Mouse (Mus musculus) stomach, embryonic 15.5 days (tissue): ENCODE measurements around the gene Herc6. TPM values are rescaled to one million over a fixed set of nuclear protein-coding genes. Genes with fewer than 3 reads are reported as not detected.

Experiments
- ATAC-seq: fragments of 200-750 bp; cut with Nextera tagmentation; 2 replicates; pipeline ENCODE4 v1.8.0; 2017; ENCODE audit warnings: low read depth, moderate number of reproducible peaks, moderate TSS enrichment; ENCODE audit not compliant: insufficient read depth, low FRiP score
- H3K27ac ChIP-seq: fragments of 300-500 bp; sonication (generic); 2 replicates; pipeline ENCODE4 v1.5.1; 2015; ENCODE audit warnings: mild to moderate bottlenecking, inconsistent platforms
- H3K27me3 ChIP-seq: fragments of 300-500 bp; sonication (generic); replicated peaks from 2 replicates; pipeline ENCODE4 v1.6.1; 2015; ENCODE audit warnings: inconsistent platforms
- H3K36me3 ChIP-seq: fragments of 300-500 bp; sonication (generic); 2 replicates; pipeline ENCODE4 v1.6.1; 2015; ENCODE audit warnings: inconsistent platforms
- H3K4me1 ChIP-seq: fragments of 300-500 bp; sonication (generic); 2 replicates; pipeline ENCODE4 v1.6.1; 2015; ENCODE audit warnings: inconsistent platforms
- H3K4me2 ChIP-seq: fragments of 300-500 bp; sonication (generic); 2 replicates; pipeline ENCODE4 v1.6.1; 2015; ENCODE audit warnings: mild to moderate bottlenecking, inconsistent platforms
- H3K4me3 ChIP-seq: fragments of 300-500 bp; sonication (generic); replicated peaks from 2 replicates; pipeline ENCODE4 v1.5.1; 2015; ENCODE audit warnings: inconsistent platforms
- H3K9ac ChIP-seq: fragments of 300-500 bp; sonication (generic); 2 replicates; pipeline ENCODE4 v1.6.1; 2015; ENCODE audit warnings: inconsistent platforms
- H3K9me3 ChIP-seq: fragments of 300-500 bp; sonication (generic); 2 replicates; pipeline ENCODE4 v1.6.1; 2016; ENCODE audit warnings: inconsistent platforms
- whole genome bisulfite sequencing: fragments of 180-500 bp; shearing (Covaris S2); methylation state at CpG from one replicate; pipeline ENCODE4 v1.1.7; 2015; 5-methylcytosine and 5-hydroxymethylcytosine counted together
- polyA plus RNA-seq: library from polyadenylated mRNA; unstranded; fragments of >200 nt; fragmentation: Nextera tagmentation; extraction: Ambion mirVana; gene quantifications from 2 replicates; pipeline ENCODE4 v1.2.1, GENCODE M21; 2015

Herc6 gene
- polyA plus RNA-seq, 1 experiment from 2014 or later = 3.5 TPM

GRCm38 (mm10) chr6:57702376-57702742 is 121.6 kb downstream of the Herc6 start, which contains the start of gene Lancl2:
TSS of gene Lancl2 (plus strand) at chr6:57702540.
- H3K4me3 ChIP-seq = peak within 1 kb of the TSS; percentile 83
- H3K27ac ChIP-seq = peak within 1 kb of the TSS; percentile 97
- no peaks in the 10 kb centered on the region for H3K27me3 ChIP-seq
- ATAC-seq = peak; percentile 1; the same call in 1 of the 2 replicates
- H3K9me3 ChIP-seq = no peaks in the 10 kb centered on the region
- H3K36me3 ChIP-seq = no peaks in the 10 kb centered on the region
- peak within 1 kb of the TSS; percentile 90 for H3K9ac ChIP-seq
- peak within 1 kb of the TSS; percentile 69 for H3K4me2 ChIP-seq
- under 1% methylated on average over 10 of the region's 10 CpGs for WGBS
- H3K4me1 ChIP-seq = peaks cover 4% of the 10 kb centered on the region; the same call in 1 of the 2 replicates

GRCm38 (mm10) chr6:57702743-57703499 is 122.1 kb downstream of the Herc6 start:
- Histone ChIP-seq H3K9ac (peak overlapping the region; percentile 90), H3K27ac (peak overlapping the region; percentile 97), H3K9me3 (no peaks in the 10 kb centered on the region), H3K4me1 (peaks cover 4% of the 10 kb centered on the region; the same call in 1 of the 2 replicates), H3K27me3 (no peaks in the 10 kb centered on the region), H3K36me3 (no peaks in the 10 kb centered on the region), H3K4me2 (peak overlapping the region; percentile 69), H3K4me3 (peak overlapping the region; percentile 83)
- ATAC-seq = peak; percentile 100
- WGBS = under 1% methylated on average over 59 of the region's 59 CpGs

GRCm38 (mm10) chr6:57703703-57704102 is 122.9 kb downstream of the Herc6 start:
- WGBS = 20% methylated on average over 2 of the region's 2 CpGs

GRCm38 (mm10) chr6:57706721-57707120 is 125.9 kb downstream of the Herc6 start:
- no peaks in the 10 kb centered on the region for H3K27me3 ChIP-seq
- no peak overlapping the region for H3K9ac ChIP-seq
- H3K27ac ChIP-seq = no peak overlapping the region
- peaks cover 2% of the 10 kb centered on the region; the same call in 1 of the 2 replicates for H3K4me1 ChIP-seq
- H3K9me3 ChIP-seq = no peaks in the 10 kb centered on the region
- H3K4me2 ChIP-seq = no peak overlapping the region
- H3K36me3 ChIP-seq = no peaks in the 10 kb centered on the region
- ATAC-seq = no peak
- no peak overlapping the region for H3K4me3 ChIP-seq
- 95% methylated on average over 1 of the region's 1 CpGs for WGBS

More at GRCm38 (mm10) chr6:57703703-57704102, 122.9 kb downstream of the Herc6 start:
- Histone ChIP-seq H3K9me3 (no peaks in the 10 kb centered on the region), H3K36me3 (no peaks in the 10 kb centered on the region), H3K27me3 (no peaks in the 10 kb centered on the region), H3K4me1 (peaks cover 4% of the 10 kb centered on the region; the same call in 1 of the 2 replicates), H3K9ac (peak overlapping the region; percentile 90; the same call in 1 of the 2 replicates), H3K4me2 (peak overlapping the region; percentile 69), H3K4me3 (peak overlapping the region; percentile 83), H3K27ac (peak overlapping the region; percentile 97; the same call in 1 of the 2 replicates)
- ATAC-seq = 0 out of 2 replicates have a peak, but pooled peaks have one; percentile 3

GRCm38 (mm10) chr6:57711726-57712125 is 130.9 kb downstream of the Herc6 start:
- no peaks in the 10 kb centered on the region for H3K4me1 ChIP-seq
- H3K4me2 ChIP-seq = no peak overlapping the region
- H3K36me3 ChIP-seq = no peaks in the 10 kb centered on the region
- H3K4me3 ChIP-seq = no peak overlapping the region
- no peaks in the 10 kb centered on the region for H3K9me3 ChIP-seq
- WGBS = 13% methylated on average over 1 of the region's 1 CpGs
- ATAC-seq = no peak
- H3K27me3 ChIP-seq = no peaks in the 10 kb centered on the region
- no peak overlapping the region for H3K27ac ChIP-seq
- H3K9ac ChIP-seq = no peak overlapping the region

Other genes with a start within 250 kb of the Herc6 start
- not detected in 2 replicates for gene Vmn1r17, start 217.3 kb upstream of the Herc6 start, polyA plus RNA-seq
- not detected in 2 replicates for gene Vmn1r18, start 185.2 kb upstream of the Herc6 start, polyA plus RNA-seq
- not detected in 2 replicates for gene Vmn1r19, start 177.2 kb upstream of the Herc6 start, polyA plus RNA-seq
- gene Vmn1r20, start 152.1 kb upstream of the Herc6 start, polyA plus RNA-seq = not detected in 2 replicates
- gene Ppm1k, start 45.5 kb upstream of the Herc6 start, polyA plus RNA-seq = 4.5 and 4.9 TPM in 2 replicates
- 18.1 and 18.2 TPM in 2 replicates for gene Pyurf, start 111.1 kb downstream of the Herc6 start, polyA plus RNA-seq
- gene Lancl2, start 121.5 kb downstream of the Herc6 start, polyA plus RNA-seq = 19.5 and 21.6 TPM in 2 replicates
- 45.4 and 46.2 TPM in 2 replicates for gene Vopp1, start 244.2 kb downstream of the Herc6 start, polyA plus RNA-seq